Mouse (Mus musculus): ENCODE measurements around the gene Gm2832. TPM values are rescaled to one million over a fixed set of nuclear protein-coding genes. Genes with fewer than 3 reads are reported as not detected.
"Not testable (repeated sequence)": the region's sequence is repeated elsewhere in the genome, so short reads cannot be mapped to it uniquely, and the experiment has no call there.

Gm2832 gene
- total RNA-seq (2014; rRNA removed) (0.31 TPM in 1 of 2 replicates, not detected in the other), polyA plus RNA-seq (2015; fragmentation: Nextera tagmentation; extraction: Ambion mirVana) (0.13 and 0.16 TPM in 2 replicates)

DNA sequence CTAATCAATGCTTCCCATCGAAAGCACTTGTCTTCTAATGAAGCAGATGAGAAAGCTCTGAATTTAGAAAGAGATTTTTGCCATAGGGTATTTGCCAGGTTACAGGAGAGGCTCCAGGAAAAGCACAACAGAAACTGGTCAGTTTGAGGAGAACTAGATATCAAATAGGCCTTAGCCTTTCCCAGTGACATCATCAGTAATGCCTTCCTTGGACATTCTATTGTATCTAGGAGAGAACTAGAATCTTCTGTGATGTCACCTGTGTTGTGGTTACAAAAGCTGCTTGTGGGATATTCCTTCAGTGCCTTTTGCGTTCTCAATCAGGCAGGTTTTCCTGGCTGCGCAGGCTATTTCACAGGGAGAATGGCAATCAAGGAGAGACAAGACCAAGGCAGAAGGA lies at the start of gene Gm2832:
Gene Gm2832, plus strand, starts transcription at position 301 of the 400 bp plus-strand sequence.
- not testable (repeated sequence) for H3K9ac ChIP-seq; H3K27me3 ChIP-seq (ENCODE audit: insufficient read depth, low read length); H3K4me1 ChIP-seq (ENCODE audit: insufficient read depth); H3K4me2 ChIP-seq (ENCODE audit: low read depth); H3K27ac ChIP-seq (ENCODE audit: low read depth, low read length); H3K4me3 ChIP-seq (ENCODE audit: low read depth, low read length); ATAC-seq; H3K9me3 ChIP-seq (ENCODE audit: low read length); H3K36me3 ChIP-seq (ENCODE audit: insufficient read depth); DNase-seq
- 87% methylated on average over 2 of the region's 3 CpGs for WGBS

DNA sequence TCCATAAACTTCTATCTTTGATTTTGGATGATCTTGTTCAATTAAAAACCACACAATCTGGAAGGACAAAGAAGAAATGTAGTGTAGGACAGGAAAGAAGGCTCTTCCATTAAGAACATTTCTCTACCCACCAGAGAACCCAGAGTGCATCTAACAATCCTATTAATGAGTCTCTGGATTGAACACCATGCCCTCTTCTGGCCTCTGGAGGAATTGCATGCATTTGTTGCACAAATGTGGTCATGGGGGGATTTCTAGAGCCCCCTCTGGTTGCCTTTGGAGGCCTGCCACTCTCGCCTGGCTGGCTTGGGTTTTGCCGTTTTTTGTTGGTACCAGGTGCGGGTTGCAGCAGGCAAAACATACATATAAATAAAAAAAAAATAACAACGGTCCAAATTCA lies 15.3 kb upstream of the Gm2832 start:
- not testable (repeated sequence) for H3K4me3 ChIP-seq (ENCODE audit: low read depth, low read length); H3K27ac ChIP-seq (ENCODE audit: low read depth, low read length); H3K9ac ChIP-seq; H3K9me3 ChIP-seq (ENCODE audit: low read length); H3K36me3 ChIP-seq (ENCODE audit: insufficient read depth); H3K4me1 ChIP-seq (ENCODE audit: insufficient read depth); H3K4me2 ChIP-seq (ENCODE audit: low read depth); ATAC-seq; DNase-seq; H3K27me3 ChIP-seq (ENCODE audit: insufficient read depth, low read length)
- WGBS: 55% methylated on average over 3 of the region's 4 CpGs
- TF ChIP-seq CTCF (IDR thresholded peaks at IDR 0.05; ENCODE audit: low read depth): 0 out of 2 replicates have a peak, but pooled peaks have one; percentile 8

DNA sequence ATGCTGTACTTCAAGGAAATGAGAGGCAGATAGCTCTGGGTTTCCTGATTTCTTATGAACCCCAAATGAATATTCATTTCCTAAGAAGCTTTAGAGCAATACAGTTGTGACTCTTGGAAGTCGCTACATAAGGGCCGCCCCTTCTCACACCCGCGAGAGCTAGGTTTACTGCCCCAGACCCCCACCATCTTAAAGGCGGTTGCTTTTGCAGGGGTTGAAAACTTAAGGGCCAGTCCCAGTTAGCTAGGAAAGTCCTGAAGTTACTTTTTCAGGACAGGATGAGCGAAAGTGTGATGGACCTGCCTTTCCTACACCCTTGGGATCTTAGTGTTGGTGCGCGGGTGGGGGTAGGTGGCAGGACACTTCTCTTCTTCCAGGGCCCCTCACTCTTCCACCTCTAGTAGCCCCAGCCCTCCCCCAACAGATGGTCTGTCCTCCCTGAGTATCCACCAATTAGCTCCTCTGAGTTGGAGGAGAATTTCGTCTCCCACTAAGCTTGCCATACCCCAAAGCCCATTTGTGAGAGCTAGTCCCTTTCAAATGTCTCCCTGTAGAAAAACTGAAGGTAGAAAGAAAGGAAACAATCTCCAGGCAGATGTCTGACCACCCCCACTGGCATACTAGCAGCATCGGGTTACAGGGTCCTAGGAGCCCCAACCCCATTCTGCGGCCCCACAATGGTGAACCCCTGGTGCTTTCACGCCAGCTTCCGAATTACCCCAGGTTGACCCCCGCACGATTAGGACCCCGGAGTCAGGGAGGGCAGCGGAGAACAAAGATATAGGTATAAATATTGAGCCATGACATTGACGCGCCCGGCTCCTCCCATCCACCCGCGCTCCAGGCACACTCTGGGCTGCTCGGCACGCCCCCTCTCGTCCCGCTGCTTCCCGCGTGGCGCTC lies 14.5 kb upstream of the Gm2832 start:
- not testable (repeated sequence) for H3K9me3 ChIP-seq (ENCODE audit: low read length); H3K4me1 ChIP-seq (ENCODE audit: insufficient read depth); H3K9ac ChIP-seq; H3K27me3 ChIP-seq (ENCODE audit: insufficient read depth, low read length); H3K27ac ChIP-seq (ENCODE audit: low read depth, low read length); DNase-seq; H3K36me3 ChIP-seq (ENCODE audit: insufficient read depth)
- Histone ChIP-seq H3K4me3 (ENCODE audit: low read depth, low read length) (0 out of 2 replicates have a peak overlapping the region, but pooled peaks have one; percentile 19), H3K4me2 (ENCODE audit: low read depth) (peak overlapping the region; percentile 40)
- ATAC-seq: peak; percentile 90
- 8% methylated on average over 24 of the region's 29 CpGs for WGBS

DNA sequence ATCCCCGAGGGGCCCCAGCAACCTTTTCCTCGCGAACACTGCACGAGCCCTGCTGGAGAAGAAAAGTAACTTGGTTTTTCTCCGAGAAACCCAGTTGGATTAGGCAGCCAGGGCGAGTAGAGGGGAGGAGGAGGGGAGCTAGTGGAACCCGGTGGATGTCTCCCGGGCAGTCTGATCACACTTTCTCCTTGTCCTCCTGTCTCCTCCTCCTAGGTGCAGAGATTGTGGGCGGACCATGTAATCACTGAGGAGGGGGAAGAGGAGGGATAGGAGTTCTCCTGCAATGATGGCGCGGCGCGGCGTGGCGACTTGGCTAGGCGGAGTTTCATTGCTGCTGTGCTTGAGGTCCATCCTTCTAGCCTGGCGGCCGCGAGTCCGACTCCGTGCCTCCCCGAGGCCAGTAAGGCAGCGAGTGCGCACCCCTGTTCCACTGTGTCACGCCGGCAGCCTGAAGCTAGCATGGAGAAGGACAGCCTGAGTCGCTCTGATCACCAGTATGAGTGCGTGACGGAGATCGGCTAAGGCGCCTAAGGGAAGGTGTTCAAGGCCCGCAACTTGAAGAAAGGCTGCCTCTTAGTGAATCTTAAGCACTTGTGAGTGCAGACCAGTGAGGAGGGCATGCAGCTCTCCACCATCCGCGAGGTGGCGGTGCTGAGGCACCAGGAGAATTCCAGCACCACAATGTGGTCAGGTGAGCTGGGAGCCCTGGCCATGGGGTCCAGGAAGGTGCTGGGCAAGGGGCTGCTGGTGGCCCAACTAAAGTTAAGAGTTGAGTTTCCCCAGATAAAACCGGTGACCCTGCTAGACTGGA lies 13.6 kb upstream of the Gm2832 start:
- not testable (repeated sequence) for H3K9me3 ChIP-seq (ENCODE audit: low read length); H3K27me3 ChIP-seq (ENCODE audit: insufficient read depth, low read length); H3K36me3 ChIP-seq (ENCODE audit: insufficient read depth); H3K9ac ChIP-seq; H3K4me1 ChIP-seq (ENCODE audit: insufficient read depth); H3K27ac ChIP-seq (ENCODE audit: low read depth, low read length)
- ATAC-seq: peak; percentile 91
- DNase-seq: peak; percentile 13
- peak; percentile 50 for TF ChIP-seq CTCF (IDR thresholded peaks at IDR 0.05; ENCODE audit: low read depth)
- under 1% methylated on average over 19 of the region's 36 CpGs for WGBS
- peak overlapping the region; percentile 41 for H3K4me2 ChIP-seq (ENCODE audit: low read depth)
- H3K4me3 ChIP-seq (ENCODE audit: low read depth, low read length): peak overlapping the region; percentile 20; the same call in 1 of the 2 replicates

DNA sequence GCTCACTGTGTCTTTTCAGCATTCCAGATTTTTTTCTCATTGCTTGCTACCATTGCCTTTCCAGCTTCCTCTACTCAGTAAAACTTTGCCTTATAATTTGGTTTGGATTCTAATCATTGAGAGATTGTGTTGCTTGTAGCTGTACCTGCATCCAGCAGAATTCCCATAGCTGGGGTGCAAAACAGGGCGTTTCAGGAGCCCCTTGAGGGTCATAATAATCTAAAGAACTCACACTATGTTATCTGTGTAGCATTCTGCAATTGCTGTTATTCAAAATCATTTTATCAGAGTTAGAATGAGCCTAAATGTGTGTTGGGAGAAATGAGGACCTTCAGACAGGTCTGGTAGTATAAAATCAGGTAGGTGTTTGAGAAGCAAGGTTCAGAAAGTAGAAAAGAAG lies 7.4 kb downstream of the Gm2832 start:
- H3K27ac ChIP-seq (ENCODE audit: low read depth, low read length); H3K36me3 ChIP-seq (ENCODE audit: insufficient read depth); H3K4me1 ChIP-seq (ENCODE audit: insufficient read depth); H3K9me3 ChIP-seq (ENCODE audit: low read length); DNase-seq; ATAC-seq; H3K9ac ChIP-seq; H3K27me3 ChIP-seq (ENCODE audit: insufficient read depth, low read length); H3K4me3 ChIP-seq (ENCODE audit: low read depth, low read length); H3K4me2 ChIP-seq (ENCODE audit: low read depth): not testable (repeated sequence)
- WGBS: 11% methylated on average over 1 of the region's 1 CpGs

Other genes with a start within 250 kb of the Gm2832 start
- gene Dydc2, start 209.6 kb upstream of the Gm2832 start, total RNA-seq (2014; rRNA removed): 0.62 and 1.5 TPM in 2 replicates
- gene Dydc2, start 209.6 kb upstream of the Gm2832 start, polyA plus RNA-seq (2015; fragmentation: Nextera tagmentation; extraction: Ambion mirVana): 0.65 and 1.2 TPM in 2 replicates
- not detected in 2 replicates for gene Dydc1, start 205.9 kb upstream of the Gm2832 start, total RNA-seq (2014; rRNA removed)
- gene Dydc1, start 205.9 kb upstream of the Gm2832 start, polyA plus RNA-seq (2015; fragmentation: Nextera tagmentation; extraction: Ambion mirVana): 0.45 TPM in 1 of 2 replicates, not detected in the other
- not detected in 2 replicates for gene Mat1a, start 173.8 kb upstream of the Gm2832 start, total RNA-seq (2014; rRNA removed)
- gene Mat1a, start 173.8 kb upstream of the Gm2832 start, polyA plus RNA-seq (2015; fragmentation: Nextera tagmentation; extraction: Ambion mirVana): not detected in 2 replicates
- not detected in 2 replicates for gene Sftpa1, start 147.0 kb upstream of the Gm2832 start, total RNA-seq (2014; rRNA removed)
- not detected in 2 replicates for gene Sftpa1, start 147.0 kb upstream of the Gm2832 start, polyA plus RNA-seq (2015; fragmentation: Nextera tagmentation; extraction: Ambion mirVana)
- not detected in 2 replicates for gene Mbl1, start 127.3 kb upstream of the Gm2832 start, total RNA-seq (2014; rRNA removed)
- not detected in 2 replicates for gene Mbl1, start 127.3 kb upstream of the Gm2832 start, polyA plus RNA-seq (2015; fragmentation: Nextera tagmentation; extraction: Ambion mirVana)
- not detected in 2 replicates for gene Sftpd, start 93.7 kb upstream of the Gm2832 start, total RNA-seq (2014; rRNA removed)
- gene Sftpd, start 93.7 kb upstream of the Gm2832 start, polyA plus RNA-seq (2015; fragmentation: Nextera tagmentation; extraction: Ambion mirVana): 0.11 TPM in 1 of 2 replicates, not detected in the other
- gene Gm5798, start 69.8 kb downstream of the Gm2832 start, total RNA-seq (2014; rRNA removed): not detected in 2 replicates
- not detected in 2 replicates for gene Gm5798, start 69.8 kb downstream of the Gm2832 start, polyA plus RNA-seq (2015; fragmentation: Nextera tagmentation; extraction: Ambion mirVana)
- not detected in 2 replicates for gene Gm7945, start 107.6 kb downstream of the Gm2832 start, total RNA-seq (2014; rRNA removed)
- not detected in 2 replicates for gene Gm7945, start 107.6 kb downstream of the Gm2832 start, polyA plus RNA-seq (2015; fragmentation: Nextera tagmentation; extraction: Ambion mirVana)
- not detected in 2 replicates for gene Gm6482, start 129.5 kb downstream of the Gm2832 start, total RNA-seq (2014; rRNA removed)
- gene Gm6482, start 129.5 kb downstream of the Gm2832 start, polyA plus RNA-seq (2015; fragmentation: Nextera tagmentation; extraction: Ambion mirVana): not detected in 2 replicates
- gene Gm7954, start 174.7 kb downstream of the Gm2832 start, total RNA-seq (2014; rRNA removed): not detected in 2 replicates
- gene Gm7954, start 174.7 kb downstream of the Gm2832 start, polyA plus RNA-seq (2015; fragmentation: Nextera tagmentation; extraction: Ambion mirVana): not detected in 2 replicates
- not detected in 2 replicates for gene Gm3486, start 210.7 kb downstream of the Gm2832 start, total RNA-seq (2014; rRNA removed)
- gene Gm3486, start 210.7 kb downstream of the Gm2832 start, polyA plus RNA-seq (2015; fragmentation: Nextera tagmentation; extraction: Ambion mirVana): not detected in 2 replicates

All from forebrain, postnatal 0 days (tissue).